Mouse (Mus musculus) liver, embryonic 16.5 days (tissue): ENCODE measurements around the gene Cacna2d3. TPM values are rescaled to one million over a fixed set of nuclear protein-coding genes. Genes with fewer than 3 reads are reported as not detected.

Experiments used
- ATAC-seq: fragments of 200-750 bp; cut with Nextera tagmentation; 2 replicates; pipeline ENCODE4 v1.8.0; 2017; ENCODE audit warnings: low read depth, mild to moderate bottlenecking, moderate number of reproducible peaks, moderate library complexity
- H3K27ac ChIP-seq: fragments of 300-500 bp; sonication (generic); 2 replicates; pipeline ENCODE4 v1.5.1; 2014; ENCODE audit warnings: mild to moderate bottlenecking, low read length
- H3K27me3 ChIP-seq: fragments of 300-500 bp; sonication (generic); 2 replicates; pipeline ENCODE4 v1.6.1; 2014; ENCODE audit warnings: low read depth, low read length, mixed read lengths; ENCODE audit not compliant: control insufficient read depth, insufficient read depth
- H3K36me3 ChIP-seq: fragments of 300-500 bp; sonication (generic); 2 replicates; pipeline ENCODE4 v1.6.1; 2014; ENCODE audit warnings: mild to moderate bottlenecking; ENCODE audit not compliant: control insufficient read depth, insufficient read depth
- H3K4me1 ChIP-seq: fragments of 300-500 bp; sonication (generic); 2 replicates; pipeline ENCODE4 v1.6.1; 2014; ENCODE audit warnings: low read depth, low read length, mixed read lengths; ENCODE audit not compliant: control insufficient read depth
- H3K4me2 ChIP-seq: fragments of 300-500 bp; sonication (generic); 2 replicates; pipeline ENCODE4 v1.6.1; 2014; ENCODE audit warnings: low read depth, low read length, mixed read lengths
- H3K4me3 ChIP-seq: fragments of 300-500 bp; sonication (generic); 2 replicates; pipeline ENCODE4 v1.5.1; 2014; ENCODE audit warnings: low read depth, mild to moderate bottlenecking, low read length
- H3K9ac ChIP-seq: fragments of 300-500 bp; sonication (generic); 2 replicates; pipeline ENCODE4 v1.6.1; 2014; ENCODE audit warnings: low read depth, low read length
- H3K9me3 ChIP-seq: fragments of 300-500 bp; sonication (generic); replicated peaks from 2 replicates; pipeline ENCODE4 v1.6.1; 2016; ENCODE audit warnings: low read length; ENCODE audit not compliant: control insufficient read depth
- WGBS: fragments of 180-500 bp; shearing (Covaris S2); extraction: QIAGEN DNeasy Blood & Tissue Kit; methylation state at CpG from one replicate; pipeline ENCODE4 v1.1.7; 2014; ENCODE audit not compliant: insufficient replicate concordance; 5-methylcytosine and 5-hydroxymethylcytosine counted together
- polyA plus RNA-seq: library from polyadenylated mRNA; unstranded; fragments of >200 nt; fragmentation: Nextera tagmentation; extraction: Ambion mirVana; gene quantifications from 2 replicates; pipeline ENCODE4 v1.2.1, GENCODE M21; 2015

The Cacna2d3 gene
- polyA plus RNA-seq, 1 experiment from 2014 or later = 0.02 TPM

DNA sequence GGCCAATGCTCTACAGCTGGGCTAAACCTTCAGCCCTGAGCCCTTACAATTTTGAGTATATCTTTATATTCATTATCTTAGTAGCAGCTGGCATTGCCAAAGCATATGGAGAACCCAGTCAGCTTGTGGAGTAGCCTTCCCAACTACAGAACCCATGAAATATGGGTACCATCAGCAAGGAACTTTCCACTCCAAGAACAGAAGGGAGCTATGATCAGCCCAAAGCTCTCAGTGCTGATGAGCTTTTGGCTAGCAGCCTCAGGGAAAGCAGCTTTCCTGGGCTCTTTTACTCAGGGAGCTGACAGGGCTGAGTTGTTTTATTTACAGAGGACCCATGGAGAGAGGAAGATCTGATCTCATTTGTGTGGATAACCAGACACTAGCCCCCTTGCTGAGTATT is 661.0 kb downstream of the Cacna2d3 start:
- no peaks in the 10 kb centered on the region for H3K36me3 ChIP-seq
- H3K9ac ChIP-seq = no peak overlapping the region
- no peak overlapping the region for H3K4me3 ChIP-seq
- H3K27ac ChIP-seq = no peak overlapping the region
- no peak overlapping the region for H3K4me2 ChIP-seq
- no peaks in the 10 kb centered on the region for H3K4me1 ChIP-seq
- H3K27me3 ChIP-seq = no peaks in the 10 kb centered on the region
- no peaks in the 10 kb centered on the region for H3K9me3 ChIP-seq
- ATAC-seq = no peak

DNA sequence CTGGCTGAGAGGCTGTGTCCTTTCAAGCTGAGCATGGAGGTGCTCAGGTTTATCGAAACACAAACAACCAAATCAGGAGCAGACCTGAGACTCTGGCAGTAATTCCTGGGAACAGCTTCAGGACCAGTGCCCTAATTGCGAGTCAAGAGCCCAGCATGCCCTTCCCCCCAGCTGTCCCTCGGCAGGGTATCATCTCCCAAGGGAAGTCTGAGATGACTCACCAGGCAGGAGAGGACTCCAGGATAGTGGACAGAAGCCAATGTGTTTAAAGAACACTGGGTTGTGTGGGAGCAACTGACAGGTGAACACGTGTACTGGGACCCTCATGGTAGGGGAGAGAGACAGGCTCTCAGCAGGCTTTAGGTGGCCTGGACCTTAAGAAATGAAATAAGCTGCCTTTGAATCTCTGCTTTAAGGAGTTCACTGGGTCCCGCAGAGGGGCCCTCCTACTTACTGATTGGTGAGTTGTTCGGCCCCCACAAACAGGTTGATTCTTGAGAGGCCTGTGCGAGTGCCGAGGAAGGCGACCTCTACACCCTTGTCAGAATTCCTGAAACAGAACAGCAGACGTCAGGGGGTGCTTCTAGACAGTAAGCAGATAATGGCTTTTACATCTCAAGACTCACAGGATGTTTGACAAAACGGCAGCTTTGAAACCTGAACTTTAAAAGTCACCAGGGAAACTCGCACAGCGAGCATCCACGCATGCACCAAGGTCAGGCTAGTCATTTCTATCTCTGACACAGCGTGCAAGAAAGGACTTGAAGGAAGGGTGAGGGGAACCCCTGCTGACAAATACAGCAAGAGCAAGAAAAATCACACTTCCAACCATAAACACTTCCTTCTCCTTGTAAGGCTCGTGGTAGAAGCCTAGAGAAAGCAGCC is 669.5 kb downstream of the Cacna2d3 start:
- no peak for ATAC-seq
- WGBS = 44% methylated on average over 16 of the region's 16 CpGs
- Histone ChIP-seq H3K27me3 (no peaks in the 10 kb centered on the region), H3K36me3 (no peaks in the 10 kb centered on the region), H3K9me3 (no peaks in the 10 kb centered on the region), H3K4me2 (no peak overlapping the region), H3K9ac (no peak overlapping the region), H3K4me3 (no peak overlapping the region), H3K4me1 (no peaks in the 10 kb centered on the region), H3K27ac (no peak overlapping the region)

DNA sequence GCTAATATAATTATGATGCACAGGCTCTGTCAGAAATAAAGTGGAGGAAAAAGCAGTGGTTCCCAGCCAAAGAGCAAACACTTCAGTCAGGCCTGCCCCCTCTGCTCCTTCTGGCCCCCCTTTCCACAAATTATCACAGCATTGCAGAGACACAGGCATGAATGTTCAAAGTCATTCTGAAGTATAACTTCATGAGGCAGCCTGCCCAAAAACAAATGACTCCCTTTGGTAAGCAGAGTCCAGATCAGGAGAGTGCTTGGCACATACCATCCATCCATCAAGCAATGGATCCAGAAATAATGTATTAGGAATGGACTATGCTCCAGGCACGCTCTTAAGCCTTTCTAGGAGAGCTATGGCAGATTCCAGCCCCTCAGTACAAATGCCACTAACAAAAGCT is 679.3 kb downstream of the Cacna2d3 start:
- no peak overlapping the region for H3K9ac ChIP-seq
- H3K36me3 ChIP-seq = no peaks in the 10 kb centered on the region
- ATAC-seq = no peak
- no peaks in the 10 kb centered on the region for H3K27me3 ChIP-seq
- H3K9me3 ChIP-seq = no peaks in the 10 kb centered on the region
- WGBS = 41% methylated on average over 1 of the region's 1 CpGs
- H3K4me2 ChIP-seq = no peak overlapping the region
- no peaks in the 10 kb centered on the region for H3K4me1 ChIP-seq
- no peak overlapping the region for H3K27ac ChIP-seq
- no peak overlapping the region for H3K4me3 ChIP-seq

DNA sequence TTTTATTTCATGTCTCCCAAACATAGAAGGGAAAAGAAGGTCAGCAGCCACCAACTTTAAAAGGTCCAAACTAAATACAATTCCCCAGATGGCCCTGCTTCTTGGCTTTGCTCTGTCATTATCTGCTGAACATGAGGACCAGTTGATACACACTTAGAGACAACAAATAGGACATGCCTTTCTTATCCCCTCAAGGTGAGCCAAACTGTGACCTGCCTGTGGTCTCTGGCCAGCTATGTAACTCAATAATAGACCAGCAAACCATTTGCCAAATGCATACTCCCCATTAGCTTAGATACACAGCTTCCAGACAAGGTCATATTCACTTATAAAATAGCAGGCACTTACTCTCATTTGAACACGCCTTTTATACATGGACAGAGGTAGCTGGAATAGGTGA is 680.2 kb downstream of the Cacna2d3 start:
- 50% methylated on average over 1 of the region's 1 CpGs for WGBS

DNA sequence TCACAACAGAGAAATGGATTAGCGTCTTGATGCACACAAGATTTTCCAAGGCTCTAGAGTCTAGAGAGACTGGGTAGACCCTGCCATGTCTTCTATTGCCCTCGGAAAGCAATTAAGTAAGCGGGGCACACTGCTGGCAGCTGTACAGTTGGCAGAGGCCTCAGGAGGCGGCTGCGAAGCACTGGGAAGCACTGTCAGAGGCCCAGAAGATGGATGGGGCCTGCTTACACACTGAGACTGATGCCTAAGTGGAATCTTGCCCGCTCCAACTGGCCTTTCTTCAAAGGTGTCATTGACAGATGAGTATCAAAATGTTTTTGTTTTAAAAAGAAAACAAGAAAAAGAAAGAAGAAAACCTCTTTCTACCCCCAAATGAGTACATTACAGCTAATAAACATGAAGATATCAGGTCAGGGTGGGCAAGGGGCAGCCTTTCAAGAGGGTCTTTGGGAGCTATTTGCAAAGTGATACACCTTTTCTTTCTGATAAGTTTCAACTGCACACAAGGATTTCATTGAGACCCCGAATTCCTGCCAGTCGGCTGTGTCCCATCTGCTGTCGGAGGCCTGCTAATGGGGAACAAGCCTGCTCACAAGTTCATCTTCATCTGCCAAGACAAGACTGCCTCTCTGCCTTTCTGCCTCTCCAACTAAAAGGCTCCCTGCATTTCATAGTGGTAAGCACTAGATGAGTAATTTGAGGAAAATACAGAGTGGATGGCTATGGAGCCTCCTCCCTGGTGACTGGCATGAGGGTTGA is 680.9 kb downstream of the Cacna2d3 start:
- Histone ChIP-seq H3K4me1 (no peaks in the 10 kb centered on the region), H3K27me3 (no peaks in the 10 kb centered on the region), H3K9ac (no peak overlapping the region), H3K4me3 (no peak overlapping the region), H3K9me3 (no peaks in the 10 kb centered on the region), H3K27ac (no peak overlapping the region), H3K4me2 (no peak overlapping the region), H3K36me3 (no peaks in the 10 kb centered on the region)
- WGBS = 61% methylated on average over 9 of the region's 9 CpGs
- ATAC-seq = no peak

More for the DNA sequence above, 680.2 kb downstream of the Cacna2d3 start:
- no peak overlapping the region for H3K4me3 ChIP-seq
- H3K9ac ChIP-seq = no peak overlapping the region
- H3K4me2 ChIP-seq = no peak overlapping the region
- H3K36me3 ChIP-seq = no peaks in the 10 kb centered on the region
- no peak overlapping the region for H3K27ac ChIP-seq
- H3K9me3 ChIP-seq = no peaks in the 10 kb centered on the region
- H3K4me1 ChIP-seq = no peaks in the 10 kb centered on the region
- H3K27me3 ChIP-seq = no peaks in the 10 kb centered on the region
- ATAC-seq = no peak

DNA sequence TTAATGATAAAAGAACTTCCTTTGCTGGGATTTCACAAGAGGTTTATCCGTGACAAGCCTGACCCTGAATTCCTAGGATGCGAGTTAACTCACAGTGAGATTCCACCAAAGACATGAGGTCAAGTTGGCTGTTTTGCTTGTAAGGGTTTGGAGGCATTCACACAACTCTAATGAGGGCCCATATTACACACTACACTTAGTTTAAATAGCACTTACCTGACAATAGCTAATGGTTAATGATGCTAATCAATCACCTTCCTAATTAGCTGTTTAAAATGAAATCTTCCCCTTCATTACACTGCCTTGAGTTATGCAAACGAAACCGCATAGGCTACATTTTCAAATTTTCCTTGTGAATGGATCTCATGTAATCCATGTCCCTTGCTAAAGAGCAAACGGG is 683.4 kb downstream of the Cacna2d3 start:
- Histone ChIP-seq H3K36me3 (no peaks in the 10 kb centered on the region), H3K4me3 (no peak overlapping the region), H3K9me3 (no peaks in the 10 kb centered on the region), H3K27ac (no peak overlapping the region), H3K27me3 (no peaks in the 10 kb centered on the region), H3K4me1 (no peaks in the 10 kb centered on the region), H3K9ac (no peak overlapping the region), H3K4me2 (no peak overlapping the region)
- WGBS = 61% methylated on average over 5 of the region's 5 CpGs
- no peak for ATAC-seq

DNA sequence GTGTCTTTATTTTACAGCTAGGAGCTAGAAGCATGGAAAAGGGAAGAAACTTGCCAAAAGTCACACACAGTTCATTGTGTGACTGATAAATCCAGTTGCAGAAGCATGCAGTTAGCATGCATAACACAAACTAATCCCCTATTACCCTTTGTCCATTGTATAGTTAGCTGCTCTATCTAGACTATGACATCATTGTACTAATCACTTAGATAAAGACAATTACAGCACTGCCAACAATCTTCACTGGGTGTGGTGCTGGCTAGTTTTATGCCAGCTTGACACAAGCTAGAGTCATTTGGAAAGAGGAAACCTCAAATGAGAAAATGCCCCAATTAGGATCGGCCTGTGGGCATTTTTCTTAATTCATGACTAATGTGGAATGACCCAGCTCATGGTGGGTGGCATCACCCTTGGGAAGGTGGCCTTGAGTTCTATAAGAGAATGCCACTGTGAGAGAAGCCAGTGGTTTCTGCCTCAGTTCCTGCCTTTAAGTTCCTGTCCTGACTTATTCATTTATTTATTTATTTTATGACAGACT is 689.7 kb downstream of the Cacna2d3 start:
- no peaks in the 10 kb centered on the region for H3K9me3 ChIP-seq
- no peak for ATAC-seq
- 45% methylated on average over 1 of the region's 1 CpGs for WGBS

DNA sequence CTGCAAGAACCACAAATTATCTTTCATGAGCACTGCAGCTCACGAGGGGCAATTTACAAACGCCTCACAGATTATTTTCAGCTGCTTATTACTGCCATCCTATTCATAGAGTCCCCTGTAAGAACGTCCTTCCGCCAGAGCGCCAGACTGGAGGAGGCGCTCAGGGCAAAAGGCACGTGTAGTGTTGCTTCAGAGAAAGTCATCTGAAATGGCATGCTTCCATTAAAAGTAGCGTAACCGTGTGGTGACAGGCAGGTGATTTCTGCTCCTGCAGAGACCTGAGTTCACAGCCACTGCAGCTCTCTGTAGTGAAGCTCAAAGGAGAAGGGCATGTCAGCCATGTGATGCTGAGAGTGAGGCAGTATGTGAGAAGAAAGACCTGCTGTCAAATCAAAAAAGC is 691.1 kb downstream of the Cacna2d3 start:
- H3K4me1 ChIP-seq = no peaks in the 10 kb centered on the region
- H3K27me3 ChIP-seq = no peaks in the 10 kb centered on the region
- no peak overlapping the region for H3K4me2 ChIP-seq
- H3K4me3 ChIP-seq = no peak overlapping the region
- 69% methylated on average over 9 of the region's 9 CpGs for WGBS
- H3K36me3 ChIP-seq = no peaks in the 10 kb centered on the region
- H3K9ac ChIP-seq = no peak overlapping the region
- H3K9me3 ChIP-seq = no peaks in the 10 kb centered on the region
- no peak overlapping the region for H3K27ac ChIP-seq
- ATAC-seq = no peak

More for the DNA sequence above, 689.7 kb downstream of the Cacna2d3 start:
- H3K36me3 ChIP-seq = no peaks in the 10 kb centered on the region
- no peak overlapping the region for H3K27ac ChIP-seq
- H3K4me3 ChIP-seq = no peak overlapping the region
- H3K9ac ChIP-seq = no peak overlapping the region
- H3K27me3 ChIP-seq = no peaks in the 10 kb centered on the region
- no peaks in the 10 kb centered on the region for H3K4me1 ChIP-seq
- no peak overlapping the region for H3K4me2 ChIP-seq

DNA sequence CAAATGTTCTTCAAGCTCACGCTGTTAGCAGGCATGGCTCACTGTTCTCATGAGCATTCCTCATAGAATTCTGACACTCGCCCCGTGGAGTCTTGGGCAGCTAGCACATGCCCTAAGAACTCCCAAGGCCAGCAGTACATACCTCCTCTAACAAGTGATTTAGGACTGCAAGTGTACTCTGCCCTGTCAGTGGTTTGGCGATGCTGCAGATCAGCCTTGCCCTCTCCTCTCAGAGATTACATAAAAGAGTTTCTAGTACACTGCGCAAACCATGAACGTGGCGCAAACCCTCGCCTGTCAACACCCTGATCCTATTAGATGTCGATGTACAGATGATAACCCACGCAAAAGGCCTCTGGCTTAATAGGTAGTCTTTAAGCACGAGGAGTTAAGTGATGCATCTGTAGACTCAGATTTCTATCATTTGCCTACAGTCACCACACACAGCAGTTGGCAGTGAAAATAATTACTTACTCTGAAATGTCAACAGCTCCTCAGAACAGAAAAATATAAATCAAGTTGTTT is 691.7 kb downstream of the Cacna2d3 start:
- H3K27ac ChIP-seq = no peak overlapping the region
- no peak overlapping the region for H3K4me3 ChIP-seq
- no peak overlapping the region for H3K4me2 ChIP-seq
- ATAC-seq = no peak
- no peak overlapping the region for H3K9ac ChIP-seq
- H3K4me1 ChIP-seq = no peaks in the 10 kb centered on the region
- no peaks in the 10 kb centered on the region for H3K9me3 ChIP-seq
- H3K36me3 ChIP-seq = no peaks in the 10 kb centered on the region
- 67% methylated on average over 11 of the region's 11 CpGs for WGBS
- H3K27me3 ChIP-seq = no peaks in the 10 kb centered on the region
